Mouse (Mus musculus) CH12.LX (cell line): ENCODE measurements at regions not wholly inside any gene's neighbourhood (a gene's known extent, or its start where the extent isn't known, plus 50 kb on each side); places are given as distances from the start of the nearest gene placed in this dataset.

Experiments
- DNase-seq: peaks from one replicate; pipeline ENCODE4 v3.0.0-alpha.2; 2013; ENCODE audit errors: extremely low read depth
- H3K27ac ChIP-seq: 2 replicates; pipeline ENCODE4 v1.5.1; 2012; ENCODE audit warnings: low read depth, mild to moderate bottlenecking, control low read depth, moderate library complexity; ENCODE audit not compliant: insufficient read depth
- H3K27me3 ChIP-seq: replicated peaks from 2 replicates; pipeline ENCODE3; 2012; ENCODE audit warnings: inconsistent platforms
- H3K36me3 ChIP-seq, 2 experiments: replicated peaks in 1 of 2; 2 replicates each; pipeline versions ENCODE3 to v1.6.1; 2012; ENCODE audit warnings: inconsistent platforms in 1 of 2, low read length in 1 of 2, mild to moderate bottlenecking in 1 of 2, mixed read lengths in 1 of 2, moderate library complexity in 1 of 2; ENCODE audit not compliant: control insufficient read depth in 1 of 2, insufficient read depth in 1 of 2
- H3K4me1 ChIP-seq, 2 experiments: 2 replicates each; pipeline ENCODE4 v1.6.1; 2012; ENCODE audit warnings: inconsistent platforms in 1 of 2, moderate library complexity in 1 of 2; ENCODE audit not compliant: insufficient read depth in 2 of 2, control insufficient read depth in 1 of 2
- H3K4me2 ChIP-seq: 2 replicates; pipeline ENCODE4 v1.6.1; 2012; ENCODE audit warnings: low read depth, mild to moderate bottlenecking, control low read depth; ENCODE audit not compliant: poor library complexity, insufficient read depth, severe bottlenecking
- H3K4me3 ChIP-seq, 3 experiments: fragments of 150-350 bp in 1 of 3; sonication (generic) in 1 of 3; replicated peaks in 1 of 3; 2 replicates each; pipeline versions ENCODE3 to v1.5.1; 2011 to 2012; ENCODE audit warnings: low read depth in 2 of 3, low read length in 2 of 3, mild to moderate bottlenecking in 2 of 3, moderate library complexity in 2 of 3, control low read depth in 1 of 3, improper control_type of control experiment in 1 of 3, inconsistent platforms in 1 of 3, mixed read lengths in 1 of 3; ENCODE audit not compliant: poor library complexity in 1 of 3
- H3K79me2 ChIP-seq: replicated peaks from 2 replicates; pipeline ENCODE4 v1.6.1; 2012; ENCODE audit warnings: mild to moderate bottlenecking, moderate library complexity; ENCODE audit not compliant: control insufficient read depth, poor library complexity, insufficient read depth, severe bottlenecking; ENCODE audit errors: extremely low read depth
- H3K9ac ChIP-seq: 2 replicates; pipeline ENCODE4 v1.6.1; 2012; ENCODE audit warnings: low read depth, mild to moderate bottlenecking, control low read depth, moderate library complexity; ENCODE audit not compliant: insufficient read depth
- H3K9me3 ChIP-seq: replicated peaks from 2 replicates; pipeline ENCODE3; 2012; ENCODE audit warnings: low read length, inconsistent platforms, mixed read lengths
- CHD2 ChIP-seq: IDR thresholded peaks from 2 replicates; pipeline ENCODE4 v1.6.1; 2011; ENCODE audit warnings: low read length, improper control_type of control experiment
- E2F4 ChIP-seq: IDR thresholded peaks from 2 replicates; pipeline ENCODE4 v1.6.1; 2011; ENCODE audit warnings: low read depth, low read length, improper control_type of control experiment; ENCODE audit not compliant: insufficient replicate concordance
- ELF1 ChIP-seq: IDR thresholded peaks from 2 replicates; pipeline ENCODE4 v1.6.1; 2014; ENCODE audit warnings: low read depth, mild to moderate bottlenecking, inconsistent platforms, low read length, improper control_type of control experiment
- GABPA ChIP-seq: IDR thresholded peaks from 2 replicates; pipeline ENCODE4 v1.6.1; 2012; ENCODE audit warnings: low read depth, low read length, improper control_type of control experiment, inconsistent platforms; ENCODE audit not compliant: insufficient replicate concordance
- MAX ChIP-seq: IDR thresholded peaks from 2 replicates; pipeline ENCODE4 v1.6.1; 2011; ENCODE audit warnings: low read length, improper control_type of control experiment
- NRF1 ChIP-seq: IDR thresholded peaks from 2 replicates; pipeline ENCODE4 v1.6.1; 2014; ENCODE audit warnings: low read depth, mild to moderate bottlenecking, inconsistent platforms, low read length, improper control_type of control experiment, moderate library complexity
- PAX5 ChIP-seq: IDR thresholded peaks from 2 replicates; pipeline ENCODE4 v1.6.1; 2012; ENCODE audit warnings: low read length, inconsistent platforms, mixed read lengths
- POLR2AphosphoS2 ChIP-seq: IDR thresholded peaks from 2 replicates; pipeline ENCODE4 v1.6.1; 2011; ENCODE audit warnings: low read depth, low read length, improper control_type of control experiment
- RAD21 ChIP-seq: IDR thresholded peaks from 2 replicates; pipeline ENCODE4 v1.6.1; 2011; ENCODE audit warnings: low read depth, mild to moderate bottlenecking, low read length, improper control_type of control experiment, moderate library complexity
- RCOR1 ChIP-seq: conservative IDR thresholded peaks from 2 replicates; pipeline ENCODE4 v1.6.1; 2012; ENCODE audit warnings: low read depth, mild to moderate bottlenecking, inconsistent platforms, low read length, improper control_type of control experiment
- SIN3A ChIP-seq: IDR thresholded peaks from 2 replicates; pipeline ENCODE4 v1.6.1; 2012; ENCODE audit warnings: low read length, improper control_type of control experiment, inconsistent platforms
- TCF12 ChIP-seq: IDR thresholded peaks from 2 replicates; pipeline ENCODE4 v1.6.1; 2014; ENCODE audit warnings: low read depth, mild to moderate bottlenecking, inconsistent platforms, low read length, improper control_type of control experiment
- UBTF ChIP-seq: IDR thresholded peaks from 2 replicates; pipeline ENCODE4 v1.6.1; 2012; ENCODE audit warnings: low read depth, mild to moderate bottlenecking, inconsistent platforms, low read length, improper control_type of control experiment, moderate library complexity
- USF1 ChIP-seq: IDR thresholded peaks from 2 replicates; pipeline ENCODE4 v1.6.1; 2014; ENCODE audit warnings: low read depth, mild to moderate bottlenecking, inconsistent platforms, low read length, improper control_type of control experiment
- USF2 ChIP-seq: conservative IDR thresholded peaks from 2 replicates; pipeline ENCODE4 v1.6.1; 2011; ENCODE audit warnings: low read depth, low read length, improper control_type of control experiment
- ZKSCAN1 ChIP-seq: IDR thresholded peaks from 2 replicates; pipeline ENCODE4 v1.6.1; 2012; ENCODE audit warnings: low read depth, inconsistent platforms, low read length, improper control_type of control experiment, borderline replicate concordance
- ZMIZ1 ChIP-seq: IDR thresholded peaks from 2 replicates; pipeline ENCODE4 v1.6.1; 2012; ENCODE audit warnings: low read depth, mild to moderate bottlenecking, inconsistent platforms, low read length, improper control_type of control experiment
- ZNF384 ChIP-seq: IDR thresholded peaks from 2 replicates; pipeline ENCODE4 v1.6.1; 2012; ENCODE audit warnings: low read depth, low read length, improper control_type of control experiment, inconsistent platforms
- dilution Hi-C: fragments of 300-500 bp; cut with MboI; formaldehyde crosslinking; loops from 2 replicates; pipeline ENCODE4 v1.14.3; 2020; ENCODE audit warnings: low sequenced_read_pairs; ENCODE audit not compliant: extremely low pct_unique_long_range_greater_than_20kb, extremely low pct_ligation_motif_present
- in situ Hi-C: fragments of 300-500 bp; cut with MboI; formaldehyde crosslinking; loops from 3 replicates; pipeline ENCODE4 v1.14.3; 2019; ENCODE audit warnings: low sequenced_read_pairs, low pct_ligation_motif_present, low pct_unique_long_range_greater_than_20kb, mixed read lengths

DNA sequence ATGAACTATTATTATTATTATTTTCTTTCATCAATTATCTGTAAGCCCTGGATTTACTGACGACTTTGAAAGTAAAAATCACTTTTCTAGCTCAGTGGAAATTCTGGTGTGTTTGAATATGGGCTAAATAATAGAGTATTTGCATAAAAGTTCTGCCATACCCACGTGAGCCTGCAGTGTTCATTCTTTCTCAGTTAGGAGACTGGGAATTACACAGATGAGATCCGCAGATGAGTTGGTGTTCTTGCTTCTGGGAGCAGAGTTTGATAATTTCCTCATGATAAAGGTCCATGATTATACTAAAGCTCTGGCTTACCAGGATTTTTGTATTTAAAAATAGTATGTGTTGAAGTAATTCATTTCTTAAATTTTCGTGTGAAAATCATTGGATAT is 310.7 kb downstream of the Arl6ip6 start:
- Histone ChIP-seq H3K27ac (no peak overlapping the region), H3K79me2 (no peaks in the 10 kb centered on the region), H3K4me3 (no peak overlapping the region), H3K27me3 (no peaks in the 10 kb centered on the region), H3K9me3 (no peaks in the 10 kb centered on the region), H3K4me2 (no peak overlapping the region), H3K4me1 (no peaks in the 10 kb centered on the region), H3K9ac (no peak overlapping the region), H3K36me3 (no peaks in the 10 kb centered on the region)
- TF ChIP-seq GABPA (no peak), PAX5 (no peak), UBTF (no peak), SIN3A (no peak), ZMIZ1 (no peak), NRF1 (no peak)
- no peak for DNase-seq
- in situ Hi-C loops: no loop called here
- dilution Hi-C loops: no loop called here

GRCm38 (mm10) chr2:53542097-53542496 is 350.6 kb downstream of the Arl6ip6 start:
- Histone ChIP-seq H3K9ac (no peak overlapping the region), H3K4me1 (no peaks in the 10 kb centered on the region; a peak in 1 of 4 replicates), H3K36me3 (no peaks in the 10 kb centered on the region), H3K4me3 (no peak overlapping the region), H3K27me3 (no peaks in the 10 kb centered on the region), H3K27ac (no peak overlapping the region), H3K4me2 (no peak overlapping the region), H3K79me2 (no peaks in the 10 kb centered on the region), H3K9me3 (no peaks in the 10 kb centered on the region)
- DNase-seq: no peak
- dilution Hi-C loops: no loop called here
- no peak for TF ChIP-seq CHD2
- TF ChIP-seq NRF1: no peak
- TF ChIP-seq POLR2AphosphoS2: no peak
- TF ChIP-seq ZKSCAN1: no peak
- TF ChIP-seq SIN3A: no peak
- TF ChIP-seq TCF12: no peak
- no peak for TF ChIP-seq USF1
- no peak for TF ChIP-seq USF2
- no peak for TF ChIP-seq UBTF
- in situ Hi-C loops: no loop called here

DNA sequence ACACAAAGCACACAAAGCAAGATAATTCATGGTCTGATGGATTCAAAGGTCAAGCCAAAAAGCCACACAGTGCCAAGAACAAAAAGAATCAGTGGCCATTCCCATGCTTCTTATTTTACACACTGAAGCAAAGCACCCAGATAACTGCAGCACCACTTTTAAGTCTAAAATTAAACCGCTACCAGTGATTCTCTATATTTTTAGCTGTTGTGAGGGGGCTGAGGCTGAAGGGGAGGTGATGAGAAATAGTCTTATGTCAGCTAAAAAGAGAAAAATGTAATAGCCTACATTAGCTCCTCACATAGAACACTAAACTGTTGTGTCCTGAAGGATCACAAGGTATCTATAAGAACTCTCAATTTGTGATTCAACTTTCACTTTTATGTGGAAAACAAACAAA is 382.5 kb downstream of the Arl6ip6 start:
- TF ChIP-seq GABPA (no peak), MAX (no peak), ELF1 (no peak), RCOR1 (no peak), ZNF384 (no peak), RAD21 (no peak), E2F4 (no peak)
- TF ChIP-seq, all 38 proteins: peak for 0
- Histone ChIP-seq H3K4me3 (no peak overlapping the region), H3K27ac (no peak overlapping the region), H3K4me2 (no peak overlapping the region), H3K27me3 (no peaks in the 10 kb centered on the region), H3K36me3 (no peaks in the 10 kb centered on the region), H3K9ac (no peak overlapping the region), H3K9me3 (no peaks in the 10 kb centered on the region), H3K79me2 (no peaks in the 10 kb centered on the region), H3K4me1 (no peaks in the 10 kb centered on the region)
- in situ Hi-C loops (no loop called here), dilution Hi-C loops (no loop called here)
- DNase-seq: no peak
